Mouse (Mus musculus): Measurements from ENCODE around the gene Sf3b3.

GRCm38 (mm10) chr8:110844941-110845340, 1.6 kb downstream of the Sf3b3 start:
- TF ChIP-seq POLR2A (IDR thresholded peaks at IDR 0.05; ENCODE audit: low read depth, low read length), result no peak
- no peak for TF ChIP-seq CTCF (IDR thresholded peaks at IDR 0.05; ENCODE audit: extremely low read depth, insufficient read length, insufficient replicate concordance, low read depth, low read length)

Measured in small intestine, adult 2 months (tissue).